Mouse (Mus musculus) ovary, adult 18-20 months (tissue): ENCODE measurements around the gene Anln.
A peak's percentile ranks its signal among the peaks of the same experiment; 100 is the strongest.

Experiments
- DNase-seq: peaks from one replicate; pipeline ENCODE4 v3.0.0; 2022; ENCODE audit warnings: low spot score, mixed read lengths

Anln gene

DNA sequence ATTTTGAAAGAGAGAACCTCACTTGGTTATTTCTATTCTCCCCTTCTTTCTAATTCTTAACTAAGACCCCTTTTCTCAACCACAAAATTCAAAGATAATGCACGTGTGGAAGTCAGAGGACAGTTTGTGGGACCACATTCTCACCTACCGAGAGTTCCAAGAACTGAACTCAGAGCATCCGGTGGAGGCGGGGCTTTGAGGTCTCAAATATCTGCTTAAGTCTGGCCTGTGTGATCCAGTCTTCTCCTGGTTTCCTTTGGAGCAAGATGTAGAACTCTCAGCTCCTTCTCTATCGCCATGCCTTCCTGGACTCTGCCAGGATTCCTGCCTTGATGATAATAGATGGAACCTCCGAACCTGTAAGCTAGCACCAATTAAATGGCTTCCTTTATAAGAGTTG, 13.0 kb upstream of the Anln start:
- DNase-seq: no peak

GRCm38 (mm10) chr9:22399021-22399420, 10.0 kb upstream of the Anln start:
- DNase-seq: no peak

- no peak for DNase-seq
These were observed 5.7 kb upstream of the Anln start for GRCm38 (mm10) chr9:22394725-22395124.

DNA sequence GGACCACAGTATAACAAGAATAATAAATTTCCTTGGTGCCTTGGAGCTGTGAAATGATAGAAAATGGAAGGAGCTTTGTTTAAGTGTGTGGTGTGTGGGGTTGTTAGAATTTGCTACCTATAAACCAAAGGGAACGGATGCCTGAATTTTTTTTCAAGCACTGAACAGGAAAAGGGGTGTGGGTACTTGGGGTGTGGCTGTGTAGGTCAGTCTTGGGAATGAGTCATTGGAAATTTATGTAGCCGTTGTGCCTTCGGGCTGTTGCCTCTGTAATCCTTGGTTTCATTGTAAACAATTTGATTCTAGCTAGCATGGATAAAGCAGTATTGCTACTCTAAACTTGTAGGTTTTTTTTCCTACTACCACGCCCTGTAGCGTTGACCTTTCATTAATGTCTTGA, 1.4 kb upstream of the Anln start:
- no peak for DNase-seq

DNA sequence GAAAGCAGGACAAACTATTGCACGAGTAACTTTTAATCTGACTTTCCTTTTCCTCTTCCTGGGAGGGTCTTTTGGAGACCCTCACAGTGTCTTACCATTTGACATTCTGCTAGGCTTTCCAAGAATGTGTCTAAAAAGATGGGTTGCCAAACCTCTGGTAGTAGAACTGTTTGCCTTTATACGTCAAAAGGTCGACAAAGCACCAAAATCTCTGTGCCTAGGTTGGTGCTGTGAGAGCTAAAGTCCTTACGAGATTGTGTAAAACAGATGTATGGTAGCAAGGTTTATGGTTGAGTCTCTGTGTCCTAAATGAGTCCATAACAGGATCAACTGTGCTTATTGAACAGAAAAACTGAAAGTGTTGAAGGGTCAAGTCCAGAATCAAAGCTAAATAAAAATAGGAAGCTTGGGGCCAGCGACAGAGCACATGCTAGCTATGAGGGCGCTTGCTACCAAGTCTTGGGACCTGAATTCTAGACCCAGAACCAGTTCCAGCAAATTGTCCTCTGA, 803 bp upstream of the Anln start:
- no peak for DNase-seq

- DNase-seq: no peak
These were observed 497 bp downstream of the Anln start for GRCm38 (mm10) chr9:22388401-22388980.

- no peak for DNase-seq
These were observed 1.1 kb downstream of the Anln start for GRCm38 (mm10) chr9:22387901-22388300.

DNA sequence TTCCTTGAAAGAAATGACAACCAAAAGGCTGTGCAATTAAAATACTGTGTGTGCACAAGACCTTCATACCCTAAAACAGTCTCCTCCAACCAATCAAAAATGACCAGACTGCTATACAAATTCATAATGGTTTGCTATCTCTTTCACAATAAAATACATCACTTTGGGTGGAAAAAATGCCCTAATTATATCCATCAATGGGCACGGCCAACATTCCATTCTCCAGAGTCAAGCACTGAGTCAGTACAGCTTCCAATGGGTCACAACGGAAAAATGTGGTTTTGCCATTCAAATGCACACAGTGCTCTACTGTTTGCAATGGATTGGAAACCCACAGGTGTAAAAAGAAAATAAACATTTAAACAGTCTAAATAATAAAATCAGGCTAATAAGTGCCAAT, 3.1 kb downstream of the Anln start:
- DNase-seq: no peak

DNA sequence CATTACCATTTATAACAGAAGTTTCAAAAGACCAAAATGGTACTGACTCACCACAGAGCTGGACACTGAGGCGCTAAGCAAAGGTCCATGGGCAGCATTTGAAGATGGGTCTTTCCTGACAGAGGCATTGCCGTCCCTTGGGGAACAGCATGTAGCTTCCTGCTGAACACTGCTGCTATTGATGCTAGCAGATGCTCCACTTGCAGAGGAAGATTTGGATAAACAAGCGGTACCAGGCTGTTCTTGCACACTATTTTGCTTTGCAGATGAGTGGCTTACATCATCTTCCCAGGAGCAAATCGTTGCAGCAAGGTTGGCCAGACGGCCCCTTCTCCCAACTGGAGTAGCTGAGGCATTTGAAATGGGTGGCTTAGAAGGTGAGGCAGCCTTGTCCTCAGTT, 12.9 kb downstream of the Anln start:
- no peak for DNase-seq

GRCm38 (mm10) chr9:22372760-22373159, 16.2 kb downstream of the Anln start:
- DNase-seq: no peak

GRCm38 (mm10) chr9:22368030-22368429, 21.0 kb downstream of the Anln start:
- no peak for DNase-seq

- DNase-seq: no peak
These were observed 22.4 kb downstream of the Anln start for GRCm38 (mm10) chr9:22366621-22367020.

DNA sequence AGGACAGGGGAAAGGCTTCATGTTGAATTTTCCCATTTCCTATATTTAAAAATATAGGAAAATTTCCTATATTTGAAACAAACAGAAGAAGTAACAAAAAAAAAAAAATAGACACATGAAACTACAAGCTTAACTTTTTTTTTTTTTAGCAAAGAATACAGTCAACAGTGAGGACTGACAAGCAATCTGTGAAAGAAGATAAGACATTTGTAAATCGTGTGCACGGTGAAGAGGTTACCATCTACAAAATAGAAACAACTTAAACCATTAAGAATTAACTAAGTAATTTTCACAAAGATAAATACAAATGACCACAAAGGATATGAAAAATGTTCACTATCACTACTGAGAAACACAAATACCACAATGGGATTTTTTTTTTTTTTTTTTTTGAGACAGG, 22.8 kb downstream of the Anln start:
- no peak for DNase-seq

GRCm38 (mm10) chr9:22360916-22361315, 28.1 kb downstream of the Anln start:
- no peak for DNase-seq

DNA sequence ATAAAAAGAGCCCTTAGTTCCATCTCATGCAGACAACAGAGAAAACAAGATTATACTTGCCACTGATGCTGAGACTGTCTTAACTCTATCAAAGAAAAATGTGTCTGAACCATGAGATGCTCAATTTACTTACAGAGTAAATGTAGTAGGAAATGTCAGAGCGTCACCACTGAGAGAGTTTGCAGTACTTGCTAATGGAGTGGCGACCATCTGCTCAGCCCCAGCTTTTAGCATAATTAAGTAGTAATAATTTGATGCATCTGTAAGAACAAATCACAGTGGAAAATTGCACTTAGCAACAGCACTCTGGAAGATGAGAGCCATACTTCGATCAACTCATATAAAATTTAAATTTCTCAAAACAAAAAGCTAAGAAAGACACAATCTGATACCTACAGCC, 33.1 kb downstream of the Anln start:
- DNase-seq: no peak

GRCm38 (mm10) chr9:22353901-22354300, 35.1 kb downstream of the Anln start:
- no peak for DNase-seq

GRCm38 (mm10) chr9:22353465-22353864, 35.5 kb downstream of the Anln start:
- no peak for DNase-seq

- DNase-seq: no peak
These were observed 48.7 kb downstream of the Anln start for GRCm38 (mm10) chr9:22340331-22340730.

DNA sequence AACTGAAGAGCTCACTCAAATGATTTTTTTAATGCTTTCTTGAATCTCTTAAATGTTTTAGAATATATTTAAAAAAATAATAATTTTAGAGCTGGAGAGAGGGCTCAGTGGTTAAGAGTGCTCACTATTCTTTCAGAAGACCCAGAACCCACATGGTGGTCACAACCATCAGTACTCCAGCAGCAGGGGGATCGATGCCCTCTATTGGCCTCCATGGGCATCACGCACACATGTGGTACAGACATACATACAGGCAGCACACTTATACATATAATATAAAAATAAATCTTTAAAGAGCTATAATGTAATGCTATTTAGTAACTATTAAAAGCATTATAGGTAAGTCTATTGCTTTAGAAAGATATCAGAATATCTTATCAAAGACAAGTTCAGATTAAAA, 51.8 kb downstream of the Anln start:
- no peak for DNase-seq

GRCm38 (mm10) chr9:22327475-22328387, 61.3 kb downstream of the Anln start:
- peak; percentile 81 for DNase-seq

- DNase-seq: no peak
These were observed 61.9 kb downstream of the Anln start for GRCm38 (mm10) chr9:22327099-22327474.

DNA sequence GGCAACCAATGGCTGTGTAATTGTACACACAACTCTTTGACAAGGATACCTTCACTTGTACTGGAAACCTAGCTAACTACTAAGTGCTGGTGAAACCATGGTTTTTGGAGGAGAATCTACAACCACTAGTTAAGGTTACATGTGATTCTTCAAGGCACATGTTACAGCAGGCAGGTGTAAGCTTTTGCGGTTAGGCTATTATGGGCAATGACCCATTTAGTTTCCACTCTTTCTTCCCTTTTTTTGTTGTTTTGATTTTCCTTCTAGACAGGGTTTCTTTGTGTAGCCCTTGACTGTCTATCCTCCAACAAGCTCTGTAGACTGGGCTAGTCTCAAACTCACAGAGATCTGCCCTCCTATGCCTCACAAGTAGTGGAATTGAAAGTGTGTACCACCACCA, 64.4 kb downstream of the Anln start:
- DNase-seq: no peak

- DNase-seq: no peak
These were observed 66.4 kb downstream of the Anln start for GRCm38 (mm10) chr9:22322381-22323211.
